Mouse (Mus musculus) thymus, adult 2 months (tissue): ENCODE data around the gene Ctf2.

Experiments used
- CTCF ChIP-seq: fragments of 200-500 bp; IDR thresholded peaks from 2 replicates; pipeline ENCODE4 v1.5.1; 2012; ENCODE audit warnings: mild to moderate bottlenecking, control low read depth, low read length, moderate library complexity, borderline replicate concordance; ENCODE audit not compliant: control insufficient read depth, poor library complexity, insufficient read depth; ENCODE audit errors: extremely low read depth
- POLR2A ChIP-seq: fragments of 200-500 bp; IDR thresholded peaks from 2 replicates; pipeline ENCODE4 v1.6.1; 2012; ENCODE audit warnings: mild to moderate bottlenecking, low read length, control low read depth, moderate library complexity; ENCODE audit not compliant: control insufficient read depth, poor library complexity, insufficient read depth; ENCODE audit errors: extremely low read depth

DNA sequence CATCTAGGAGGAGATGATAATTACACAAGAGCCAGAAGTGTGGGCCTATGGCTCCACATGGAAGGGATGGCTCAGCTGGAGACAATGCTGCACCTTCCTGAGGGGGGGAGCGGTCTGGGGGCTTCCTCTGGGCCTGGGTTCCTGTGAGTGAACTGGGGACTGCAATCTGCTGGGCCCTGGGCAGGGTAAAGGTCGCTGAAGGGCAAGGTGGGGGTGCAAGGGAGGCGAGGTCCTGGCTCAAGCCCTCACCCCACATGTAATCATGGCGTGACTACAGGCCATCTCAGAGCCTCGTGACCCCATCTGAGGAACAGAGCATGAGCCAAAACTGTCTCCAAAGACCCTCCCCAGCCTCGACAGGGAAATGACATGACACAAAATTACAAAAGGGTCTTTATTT lies 27.4 kb downstream of the Ctf2 start:
- no peak for TF ChIP-seq CTCF
- no peak for TF ChIP-seq POLR2A
